ENCODE assay signal across 22 mouse cellular contexts in genomic region chr6:113882396-113882795, GRCm38 (mm10).
DNase-seq lines count a peak whose midpoint lies in the region; ATAC-seq and TF ChIP-seq lines count a peak whose summit lies in the region.
"Had no signal": no experiment of that assay in that cellular context is flagged by ENCODE, and none has a peak within 500 bp of the region (broad histone marks: within the 10 kb centered on the region; RNA-seq: fewer than 3 reads in every experiment).

No protein-coding gene starts in this region.

- H3K36me3 ChIP-seq in liver, embryonic 12.5 days = no peaks in the 10 kb centered on the region
- no peaks in the 10 kb centered on the region for H3K36me3 ChIP-seq in kidney, embryonic 15.5 days
- H3K36me3 ChIP-seq: embryonic facial prominence, embryonic 13.5 days; G1E; heart, embryonic 10.5 days; hindbrain, embryonic 12.5 days had no signal

- no peak for ATAC-seq in liver, embryonic 12.5 days
- ATAC-seq in kidney, embryonic 15.5 days (replicated peaks; ENCODE audit: low FRiP score) = no peak
- ATAC-seq: CD4-positive, CD25-positive, alpha-beta regulatory T cell, adult 4 months; forebrain, embryonic 13.5 days; forebrain, postnatal 0 days; hindbrain, embryonic 16.5 days had no signal

- no peak for TF ChIP-seq CTCF in cerebellum, adult 2 months (IDR thresholded peaks at IDR 0.05; ENCODE audit: borderline replicate concordance, insufficient read depth, low read depth, low read length)

- intact Hi-C loops in left cerebral cortex, postnatal 4 days (cut with DNase I) = loop anchor here (10.0 kb wide), 1 partner anchor 162 kb away; the partner anchor contains the start of gene Atp2b2
- intact Hi-C loops in left cerebral cortex, postnatal 14 days (cut with DNase I) = no loop called here

- H3K9ac ChIP-seq in liver, embryonic 12.5 days = no peak overlapping the region
- no peak overlapping the region for H3K9ac ChIP-seq in kidney, embryonic 15.5 days
- H3K9ac ChIP-seq: embryonic facial prominence, embryonic 13.5 days; forebrain, embryonic 13.5 days; forebrain, postnatal 0 days; hindbrain, embryonic 12.5 days had no signal

- TF ChIP-seq POLR2A in cerebellum, adult 2 months (IDR thresholded peaks at IDR 0.05; ENCODE audit: borderline replicate concordance, insufficient read depth, low read length) = no peak

- WGBS in cerebellum, adult 2 months = 15% methylated on average over 7 of the region's 7 CpGs
- WGBS in liver, embryonic 12.5 days (ENCODE audit: insufficient replicate concordance) = 41% methylated on average over 7 of the region's 7 CpGs
- WGBS in kidney, embryonic 15.5 days = 78% methylated on average over 7 of the region's 7 CpGs

- peaks cover 82% of the 10 kb centered on the region for H3K4me1 ChIP-seq in cerebellum, adult 2 months (ENCODE audit: control insufficient read depth, insufficient read depth, low read length)
- no peaks in the 10 kb centered on the region for H3K4me1 ChIP-seq in liver, embryonic 12.5 days
- no peaks in the 10 kb centered on the region for H3K4me1 ChIP-seq in kidney, embryonic 15.5 days
- H3K4me1 ChIP-seq: embryonic facial prominence, embryonic 13.5 days had no signal

- H3K27me3 ChIP-seq in cerebellum, adult 2 months (ENCODE audit: control insufficient read depth, insufficient read depth, low read length) = no peaks in the 10 kb centered on the region
- peaks cover 5% of the 10 kb centered on the region; the same call in 1 of the 2 replicates for H3K27me3 ChIP-seq in liver, embryonic 12.5 days (replicated peaks)
- H3K27me3 ChIP-seq in kidney, embryonic 15.5 days = no peaks in the 10 kb centered on the region; the same call in 1 of the 2 replicates
- H3K27me3 ChIP-seq: forebrain, embryonic 13.5 days had no signal

- no peak overlapping the region for H3K4me2 ChIP-seq in liver, embryonic 12.5 days
- H3K4me2 ChIP-seq in kidney, embryonic 15.5 days = no peak overlapping the region
- H3K4me2 ChIP-seq: embryonic facial prominence, embryonic 13.5 days; forebrain, embryonic 13.5 days; hindbrain, embryonic 12.5 days had no signal

- peak; percentile 52 to 66 for DNase-seq in cerebellum, adult 2 months
- DNase-seq in cerebellum, postnatal 4 days (ENCODE audit: low spot score in 2 of 2) = no peak
- peak; percentile 52 for DNase-seq in left cerebral cortex, adult 11 months (ENCODE audit: low spot score)
- DNase-seq in left cerebral cortex, postnatal 4 days = no peak
- peak; percentile 89 for DNase-seq in brain, adult 2 months (ENCODE audit: low read depth, low spot score)
- DNase-seq in left cerebral cortex, postnatal 14 days (ENCODE audit: low spot score in 2 of 2) = peak; percentile 40 to 52
- DNase-seq: adrenal gland, adult 8-10 months; B cell, adult 2 months; cerebellum, adult 11-12 months; cerebellum, adult 9-11 months; forebrain, postnatal 0 days; gastrocnemius, postnatal 36 days; heart, adult 11 months had no signal

- no peak overlapping the region for H3K4me3 ChIP-seq in cerebellum, adult 2 months (replicated peaks; ENCODE audit: insufficient read depth, low read depth, low read length)
- no peak overlapping the region for H3K4me3 ChIP-seq in liver, embryonic 12.5 days
- H3K4me3 ChIP-seq in kidney, embryonic 15.5 days (replicated peaks) = no peak overlapping the region
- H3K4me3 ChIP-seq: embryonic facial prominence, embryonic 13.5 days; forebrain, embryonic 13.5 days; heart, embryonic 10.5 days; hindbrain, embryonic 12.5 days had no signal

- H3K9me3 ChIP-seq in liver, embryonic 12.5 days (replicated peaks) = no peaks in the 10 kb centered on the region
- H3K9me3 ChIP-seq in kidney, embryonic 15.5 days (replicated peaks) = no peaks in the 10 kb centered on the region
- H3K9me3 ChIP-seq: embryonic facial prominence, embryonic 13.5 days; forebrain, embryonic 13.5 days; heart, embryonic 10.5 days; hindbrain, embryonic 12.5 days had no signal

- peak overlapping the region; percentile 6; the same call in 1 of the 2 replicates for H3K27ac ChIP-seq in cerebellum, adult 2 months (ENCODE audit: insufficient read depth, low read length)
- no peak overlapping the region for H3K27ac ChIP-seq in liver, embryonic 12.5 days
- H3K27ac ChIP-seq in kidney, embryonic 15.5 days = no peak overlapping the region
- H3K27ac ChIP-seq: embryonic facial prominence, embryonic 13.5 days; forebrain, embryonic 13.5 days; heart, embryonic 10.5 days; hindbrain, embryonic 12.5 days had no signal

Comparison
In these comparisons a context has a peak if more than half of its experiments do, and no peak if none do; other contexts are left out.
1. DNase-seq: peak in cerebellum, adult 2 months (2 of 2), left cerebral cortex, adult 11 months (single experiment), brain, adult 2 months (single experiment) and left cerebral cortex, postnatal 14 days (2 of 2); none in cerebellum, postnatal 4 days (0 of 2) and left cerebral cortex, postnatal 4 days (single experiment).